Mouse (Mus musculus): Measurements from ENCODE around the gene Dclk1. TPM values are rescaled to one million over a fixed set of nuclear protein-coding genes. Genes with fewer than 3 reads are reported as not detected.

Gene Dclk1
- polyA plus RNA-seq, 1 experiment from 2014 or later = 84.6 TPM

DNA sequence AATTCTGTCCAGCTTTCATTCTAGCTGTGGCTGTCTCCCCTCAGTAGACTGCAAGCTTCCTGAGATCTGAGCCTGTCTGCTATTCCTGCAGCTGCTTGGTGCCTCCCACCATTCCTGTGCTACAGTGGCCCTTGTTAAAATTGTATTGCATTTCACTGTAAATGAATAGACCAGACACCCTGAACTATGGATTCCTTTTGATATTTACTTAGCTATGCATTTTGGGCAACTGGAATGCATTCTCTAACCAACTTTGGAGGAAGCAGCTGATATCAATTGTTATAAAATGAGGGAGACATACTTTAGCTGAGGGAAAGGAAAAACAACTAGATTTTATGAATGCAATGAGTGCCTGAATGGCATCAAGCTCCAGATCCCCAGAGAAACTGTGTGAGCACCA is 63.5 kb downstream of the Dclk1 start:
- Histone ChIP-seq H3K27me3 (no peaks in the 10 kb centered on the region), H3K9me3 (0 out of 2 replicates have a peak, but pooled peaks cover 3% of the 10 kb centered on the region), H3K36me3 (no peaks in the 10 kb centered on the region), H3K4me3 (no peak overlapping the region), H3K27ac (no peak overlapping the region; the same call in 1 of the 2 replicates), H3K4me1 (peaks cover 11% of the 10 kb centered on the region; the same call in 1 of the 2 replicates), H3K4me2 (replicated peaks) (no peak overlapping the region), H3K9ac (no peak overlapping the region)
- ATAC-seq (ENCODE audit: low FRiP score, low read depth) = no peak

DNA sequence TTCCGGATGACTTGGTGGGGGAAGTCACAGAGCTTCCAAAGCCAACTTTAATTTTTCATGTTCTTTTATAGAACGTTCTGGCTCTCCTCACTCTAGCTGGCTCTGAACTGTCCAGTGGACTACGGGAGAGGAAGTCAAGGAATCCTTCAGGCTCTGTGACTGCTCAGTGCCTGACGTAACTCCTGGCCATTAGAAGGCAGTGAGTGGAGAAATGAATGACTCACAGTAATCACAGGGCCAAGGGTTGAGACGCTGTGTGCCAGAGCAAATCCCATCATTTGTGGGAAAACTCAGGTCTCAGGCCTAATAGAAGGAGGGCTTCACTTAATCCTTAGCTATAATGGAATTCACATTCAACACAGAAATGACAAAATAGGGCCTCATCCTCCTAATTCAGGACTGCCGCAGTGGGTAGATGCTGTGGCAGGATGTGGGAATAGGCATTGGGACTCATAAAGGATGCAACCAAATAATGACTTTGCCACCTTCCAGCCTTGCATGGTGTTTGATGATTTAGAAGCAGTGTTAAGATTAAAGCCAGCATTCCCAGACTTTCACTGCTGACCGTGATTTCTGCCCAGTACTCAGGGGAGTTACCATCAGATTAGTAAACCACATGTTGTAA is 65.5 kb downstream of the Dclk1 start:
- H3K4me3 ChIP-seq = no peak overlapping the region
- peaks cover 11% of the 10 kb centered on the region; the same call in 1 of the 2 replicates for H3K4me1 ChIP-seq
- 58% methylated on average over 7 of the region's 7 CpGs for WGBS
- no peaks in the 10 kb centered on the region for H3K36me3 ChIP-seq
- no peak for ATAC-seq (ENCODE audit: low FRiP score, low read depth)
- H3K9ac ChIP-seq = no peak overlapping the region
- no peaks in the 10 kb centered on the region for H3K27me3 ChIP-seq
- H3K27ac ChIP-seq = no peak overlapping the region
- no peak overlapping the region for H3K4me2 ChIP-seq (replicated peaks)
- no peaks in the 10 kb centered on the region for H3K9me3 ChIP-seq

- no peaks in the 10 kb centered on the region for H3K36me3 ChIP-seq
- no peak overlapping the region for H3K9ac ChIP-seq
- peaks cover 11% of the 10 kb centered on the region; the same call in 1 of the 2 replicates for H3K4me1 ChIP-seq
- H3K27me3 ChIP-seq = no peaks in the 10 kb centered on the region
- no peak for ATAC-seq (ENCODE audit: low FRiP score, low read depth)
- no peak overlapping the region for H3K4me2 ChIP-seq (replicated peaks)
- no peaks in the 10 kb centered on the region for H3K9me3 ChIP-seq
- no peak overlapping the region for H3K4me3 ChIP-seq
- H3K27ac ChIP-seq = no peak overlapping the region
- WGBS = 71% methylated on average over 8 of the region's 8 CpGs
These were observed 67.8 kb downstream of the Dclk1 start for GRCm38 (mm10) chr3:55309961-55310360.

DNA sequence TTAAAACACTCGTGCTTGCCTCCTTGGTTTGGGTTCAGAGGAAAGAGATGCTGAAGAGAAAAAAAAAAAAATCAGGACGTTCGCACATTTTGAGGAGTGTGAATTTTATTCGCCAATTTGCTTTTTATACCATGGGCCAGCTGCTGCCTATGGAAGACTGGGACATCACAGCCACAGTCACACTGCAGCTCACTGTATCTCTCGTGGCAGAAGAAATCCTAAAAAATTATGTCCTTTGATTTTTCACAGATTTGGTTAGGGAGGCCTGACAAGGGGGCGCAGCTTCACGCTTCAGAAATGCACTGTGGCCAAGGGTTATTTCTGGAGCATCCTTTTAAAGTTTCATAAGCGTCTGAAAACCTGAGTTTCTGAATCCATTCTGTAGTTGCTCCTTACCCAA is 73.7 kb downstream of the Dclk1 start:
- H3K27ac ChIP-seq = no peak overlapping the region
- ATAC-seq (ENCODE audit: low FRiP score, low read depth) = no peak
- H3K4me3 ChIP-seq = no peak overlapping the region
- no peaks in the 10 kb centered on the region for H3K9me3 ChIP-seq
- H3K9ac ChIP-seq = no peak overlapping the region
- H3K36me3 ChIP-seq = no peaks in the 10 kb centered on the region
- no peaks in the 10 kb centered on the region for H3K4me1 ChIP-seq
- no peak overlapping the region for H3K4me2 ChIP-seq (replicated peaks)
- H3K27me3 ChIP-seq = no peaks in the 10 kb centered on the region
- WGBS = 80% methylated on average over 8 of the region's 8 CpGs

GRCm38 (mm10) chr3:55318021-55318420 is 75.9 kb downstream of the Dclk1 start:
- no peaks in the 10 kb centered on the region for H3K27me3 ChIP-seq
- H3K27ac ChIP-seq = no peak overlapping the region
- H3K4me1 ChIP-seq = no peaks in the 10 kb centered on the region
- no peaks in the 10 kb centered on the region for H3K9me3 ChIP-seq
- no peak for ATAC-seq (ENCODE audit: low FRiP score, low read depth)
- H3K9ac ChIP-seq = no peak overlapping the region
- H3K4me2 ChIP-seq (replicated peaks) = no peak overlapping the region
- no peak overlapping the region for H3K4me3 ChIP-seq
- WGBS = 70% methylated on average over 1 of the region's 1 CpGs
- no peaks in the 10 kb centered on the region for H3K36me3 ChIP-seq

DNA sequence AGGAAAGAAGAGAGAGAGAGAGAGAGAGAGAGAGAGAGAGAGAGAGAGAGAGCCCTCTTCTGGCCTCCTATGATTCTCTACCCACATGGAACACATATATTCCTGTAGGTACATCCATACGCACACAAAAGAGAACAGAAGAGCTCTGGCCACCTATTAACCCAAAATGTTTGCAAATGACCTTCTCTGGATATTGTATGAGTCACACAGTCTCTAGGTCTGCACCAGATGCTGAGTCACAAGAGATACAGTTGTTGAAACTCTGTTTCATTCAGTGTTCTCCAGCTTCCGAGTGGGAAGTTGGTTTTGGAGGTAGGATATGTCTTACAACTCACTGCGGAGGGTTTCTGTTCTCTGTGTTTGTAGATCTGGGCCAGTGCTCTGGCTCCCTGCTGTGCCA is 78.4 kb downstream of the Dclk1 start:
- H3K4me1 ChIP-seq = no peaks in the 10 kb centered on the region
- no peak overlapping the region for H3K4me2 ChIP-seq (replicated peaks)
- WGBS = 87% methylated on average over 3 of the region's 3 CpGs
- no peaks in the 10 kb centered on the region for H3K27me3 ChIP-seq
- no peak overlapping the region for H3K27ac ChIP-seq
- H3K4me3 ChIP-seq = no peak overlapping the region
- ATAC-seq (ENCODE audit: low FRiP score, low read depth) = no peak
- H3K36me3 ChIP-seq = no peaks in the 10 kb centered on the region
- 0 out of 2 replicates have a peak, but pooled peaks cover 4% of the 10 kb centered on the region for H3K9me3 ChIP-seq
- no peak overlapping the region for H3K9ac ChIP-seq

DNA sequence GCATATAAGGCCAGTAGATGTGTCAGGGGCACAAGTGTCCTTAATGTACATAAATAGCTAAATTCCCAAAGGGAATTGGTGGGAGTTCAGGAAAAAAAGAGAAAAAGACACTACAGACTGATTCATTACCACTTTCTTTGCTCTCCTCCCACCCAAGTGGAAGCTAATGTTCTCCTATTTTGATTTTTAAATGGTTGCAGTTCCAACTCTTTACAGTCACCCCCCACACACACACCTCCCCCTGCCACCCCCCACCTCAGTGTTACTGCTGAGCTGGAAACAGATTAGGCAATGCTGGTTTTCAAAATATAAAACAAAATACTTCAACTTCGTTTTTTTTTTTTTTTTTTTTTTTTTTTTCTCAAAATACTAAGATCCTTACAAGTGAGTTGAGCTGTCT is 81.9 kb downstream of the Dclk1 start:
- Histone ChIP-seq H3K4me2 (replicated peaks) (no peak overlapping the region), H3K36me3 (no peaks in the 10 kb centered on the region)

GRCm38 (mm10) chr3:55330496-55330895 is 88.3 kb downstream of the Dclk1 start:
- Histone ChIP-seq H3K4me1 (no peaks in the 10 kb centered on the region), H3K36me3 (no peaks in the 10 kb centered on the region), H3K27ac (no peak overlapping the region), H3K9me3 (peaks cover 5% of the 10 kb centered on the region; the same call in 1 of the 2 replicates), H3K4me3 (no peak overlapping the region), H3K27me3 (no peaks in the 10 kb centered on the region), H3K4me2 (replicated peaks) (no peak overlapping the region), H3K9ac (no peak overlapping the region)
- 91% methylated on average over 4 of the region's 4 CpGs for WGBS
- no peak for ATAC-seq (ENCODE audit: low FRiP score, low read depth)

More for the DNA sequence above, 81.9 kb downstream of the Dclk1 start:
- Histone ChIP-seq H3K9ac (no peak overlapping the region), H3K4me3 (no peak overlapping the region), H3K27ac (no peak overlapping the region), H3K9me3 (0 out of 2 replicates have a peak, but pooled peaks cover 4% of the 10 kb centered on the region), H3K4me1 (no peaks in the 10 kb centered on the region), H3K27me3 (no peaks in the 10 kb centered on the region)
- no peak for ATAC-seq (ENCODE audit: low FRiP score, low read depth)
- WGBS = 53% methylated on average over 1 of the region's 1 CpGs

DNA sequence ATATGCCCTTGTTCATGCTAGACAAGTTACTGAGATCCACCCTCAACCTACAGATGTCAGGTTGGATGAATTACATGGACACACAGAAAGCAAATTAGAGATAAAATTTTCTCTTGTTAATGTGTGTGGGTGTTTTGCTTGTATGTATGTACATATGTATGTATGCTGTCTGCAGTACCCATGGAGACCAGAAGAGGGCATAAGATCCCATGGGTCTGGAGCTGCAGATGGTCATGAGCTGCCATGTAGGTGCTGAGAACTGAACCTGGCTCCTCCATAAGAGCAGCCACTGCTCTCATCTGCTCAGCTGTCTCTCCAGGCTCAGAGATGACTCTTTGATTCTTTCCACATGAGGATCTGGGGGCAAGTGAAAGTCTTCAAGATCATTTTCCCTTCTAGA is 89.5 kb downstream of the Dclk1 start:
- Histone ChIP-seq H3K4me2 (replicated peaks) (no peak overlapping the region), H3K27me3 (no peaks in the 10 kb centered on the region), H3K9ac (no peak overlapping the region), H3K4me3 (no peak overlapping the region), H3K27ac (no peak overlapping the region), H3K4me1 (peaks cover 3% of the 10 kb centered on the region), H3K9me3 (peaks cover 5% of the 10 kb centered on the region; the same call in 1 of the 2 replicates), H3K36me3 (no peaks in the 10 kb centered on the region)
- no peak for ATAC-seq (ENCODE audit: low FRiP score, low read depth)

DNA sequence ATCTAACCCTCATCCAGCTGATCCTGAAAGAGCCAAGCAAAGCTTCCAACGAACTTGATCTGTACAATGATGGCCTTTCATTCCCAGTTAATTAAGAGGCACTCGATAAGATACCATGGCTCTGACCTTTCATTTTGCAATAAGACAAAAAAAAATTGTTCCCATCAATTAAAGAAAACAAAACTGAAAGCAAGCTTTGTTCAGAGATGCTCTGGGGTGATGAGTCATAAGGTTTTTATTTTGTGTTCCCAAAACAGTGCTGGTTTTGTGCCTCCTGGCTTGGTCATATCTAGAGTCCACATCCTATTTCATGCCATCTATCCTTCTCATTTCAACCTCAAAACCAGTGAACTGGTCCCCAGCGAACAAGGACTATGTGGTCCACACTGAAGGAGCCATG is 91.3 kb downstream of the Dclk1 start:
- Histone ChIP-seq H3K4me1 (peaks cover 7% of the 10 kb centered on the region), H3K9me3 (peaks cover 5% of the 10 kb centered on the region; the same call in 1 of the 2 replicates), H3K27ac (no peak overlapping the region), H3K36me3 (no peaks in the 10 kb centered on the region), H3K27me3 (no peaks in the 10 kb centered on the region), H3K4me3 (no peak overlapping the region), H3K4me2 (replicated peaks) (no peak overlapping the region), H3K9ac (no peak overlapping the region)
- no peak for ATAC-seq (ENCODE audit: low FRiP score, low read depth)
- 83% methylated on average over 3 of the region's 3 CpGs for WGBS

GRCm38 (mm10) chr3:55336895-55337294 is 94.7 kb downstream of the Dclk1 start:
- Histone ChIP-seq H3K27me3 (no peaks in the 10 kb centered on the region), H3K4me2 (replicated peaks) (no peak overlapping the region), H3K4me3 (no peak overlapping the region), H3K4me1 (peaks cover 7% of the 10 kb centered on the region), H3K27ac (no peak overlapping the region), H3K9me3 (0 out of 2 replicates have a peak, but pooled peaks cover 2% of the 10 kb centered on the region), H3K9ac (no peak overlapping the region), H3K36me3 (no peaks in the 10 kb centered on the region)
- no peak for ATAC-seq (ENCODE audit: low FRiP score, low read depth)
- 30% methylated on average over 11 of the region's 11 CpGs for WGBS

DNA sequence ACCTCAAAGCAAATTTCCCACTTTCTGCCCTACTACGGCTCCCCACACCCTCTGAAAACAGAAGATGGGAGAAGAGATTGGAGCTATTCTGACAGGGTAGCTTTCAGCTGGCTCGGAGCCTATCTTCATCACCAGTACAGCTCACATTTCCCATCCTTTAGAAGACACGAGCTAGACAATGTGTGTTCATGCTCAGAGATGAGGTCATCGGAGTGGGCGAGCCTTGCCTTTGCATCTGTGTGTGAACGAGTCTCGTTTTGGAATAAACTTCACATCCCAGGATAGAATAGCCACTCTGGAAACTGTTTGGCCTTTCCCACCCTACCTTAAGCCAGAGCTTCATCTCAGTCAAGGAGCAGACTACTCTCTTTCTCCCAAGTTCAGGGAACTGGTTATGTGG is 95.5 kb downstream of the Dclk1 start:
- H3K4me3 ChIP-seq = no peak overlapping the region
- WGBS = 94% methylated on average over 7 of the region's 7 CpGs
- H3K4me1 ChIP-seq = peaks cover 7% of the 10 kb centered on the region
- no peaks in the 10 kb centered on the region for H3K36me3 ChIP-seq
- H3K27me3 ChIP-seq = no peaks in the 10 kb centered on the region
- H3K4me2 ChIP-seq (replicated peaks) = no peak overlapping the region
- H3K9ac ChIP-seq = no peak overlapping the region
- H3K27ac ChIP-seq = no peak overlapping the region
- no peak for ATAC-seq (ENCODE audit: low FRiP score, low read depth)
- H3K9me3 ChIP-seq = no peaks in the 10 kb centered on the region

- Histone ChIP-seq H3K4me1 (peaks cover 3% of the 10 kb centered on the region; the same call in 1 of the 2 replicates), H3K4me2 (replicated peaks) (no peak overlapping the region), H3K9me3 (no peaks in the 10 kb centered on the region), H3K36me3 (no peaks in the 10 kb centered on the region), H3K27ac (no peak overlapping the region), H3K4me3 (no peak overlapping the region), H3K9ac (no peak overlapping the region), H3K27me3 (no peaks in the 10 kb centered on the region)
- 76% methylated on average over 4 of the region's 4 CpGs for WGBS
- no peak for ATAC-seq (ENCODE audit: low FRiP score, low read depth)
These were observed 100.3 kb downstream of the Dclk1 start for GRCm38 (mm10) chr3:55342445-55342844.

Measured in limb, embryonic 13.5 days (tissue).